Mouse (Mus musculus) forebrain, postnatal 0 days (tissue): ENCODE results near the gene Gm7137. TPM values are rescaled to one million over a fixed set of nuclear protein-coding genes. Genes with fewer than 3 reads are reported as not detected.
"Not testable (repeated sequence)": the region's sequence is repeated elsewhere in the genome, so short reads cannot be mapped to it uniquely, and the experiment has no call there.

Source experiments
- ATAC-seq: fragments of 200-750 bp; cut with Nextera tagmentation; 2 replicates; pipeline ENCODE4 v1.8.0; 2017; ENCODE audit warnings: mild to moderate bottlenecking, moderate library complexity
- DNase-seq: peaks from one replicate; pipeline ENCODE4 v3.0.0-alpha.2; 2015
- H3K27ac ChIP-seq: fragments of 300-500 bp; sonication (generic); 2 replicates; pipeline ENCODE4 v1.5.1; 2014; ENCODE audit warnings: low read depth, mild to moderate bottlenecking, antibody characterized with exemption, low read length, moderate library complexity, mixed read lengths
- H3K27me3 ChIP-seq: fragments of 300-500 bp; sonication (generic); 2 replicates; pipeline ENCODE4 v1.6.1; 2014; ENCODE audit warnings: mild to moderate bottlenecking, low read length, mixed read lengths; ENCODE audit not compliant: insufficient read depth
- H3K36me3 ChIP-seq: fragments of 300-500 bp; sonication (generic); 2 replicates; pipeline ENCODE4 v1.6.1; 2014; ENCODE audit warnings: mild to moderate bottlenecking, moderate library complexity; ENCODE audit not compliant: insufficient read depth
- H3K4me1 ChIP-seq: fragments of 300-500 bp; sonication (generic); 2 replicates; pipeline ENCODE4 v1.6.1; 2014; ENCODE audit warnings: antibody characterized with exemption; ENCODE audit not compliant: insufficient read depth
- H3K4me2 ChIP-seq: fragments of 300-500 bp; sonication (generic); 2 replicates; pipeline ENCODE4 v1.6.1; 2014; ENCODE audit warnings: low read depth, mild to moderate bottlenecking, moderate library complexity
- H3K4me3 ChIP-seq: fragments of 300-500 bp; sonication (generic); 2 replicates; pipeline ENCODE4 v1.5.1; 2014; ENCODE audit warnings: low read depth, low read length, mixed read lengths
- H3K9ac ChIP-seq: fragments of 300-500 bp; sonication (generic); 2 replicates; pipeline ENCODE4 v1.6.1; 2014; ENCODE audit warnings: mild to moderate bottlenecking
- H3K9me3 ChIP-seq: fragments of 300-500 bp; sonication (generic); 2 replicates; pipeline ENCODE4 v1.6.1; 2016; ENCODE audit warnings: low read length
- CTCF ChIP-seq: sonication (generic); IDR thresholded peaks from 2 replicates; pipeline ENCODE4 v1.5.1; 2016; ENCODE audit warnings: antibody characterized with exemption, control low read depth, low read depth
- WGBS: fragments of 180-500 bp; shearing (Covaris S2); extraction: QIAGEN DNeasy Blood & Tissue Kit; methylation state at CpG from one replicate; pipeline ENCODE4 v1.1.7; 2014; 5-methylcytosine and 5-hydroxymethylcytosine counted together
- polyA plus RNA-seq: library from polyadenylated mRNA; unstranded; fragments of >200 nt; fragmentation: Nextera tagmentation; extraction: Ambion mirVana; gene quantifications from 2 replicates; pipeline ENCODE4 v1.2.1, GENCODE M21; 2015
- total RNA-seq: library from RNA; depleted of rRNA; stranded (reverse); fragments of >200 nt; gene quantifications from 2 replicates; pipeline ENCODE4 v1.2.3, GENCODE M21; 2014; rRNA removed

Gm7137 gene
- not detected in 2 replicates for total RNA-seq
- polyA plus RNA-seq, result not detected in 2 replicates

DNA sequence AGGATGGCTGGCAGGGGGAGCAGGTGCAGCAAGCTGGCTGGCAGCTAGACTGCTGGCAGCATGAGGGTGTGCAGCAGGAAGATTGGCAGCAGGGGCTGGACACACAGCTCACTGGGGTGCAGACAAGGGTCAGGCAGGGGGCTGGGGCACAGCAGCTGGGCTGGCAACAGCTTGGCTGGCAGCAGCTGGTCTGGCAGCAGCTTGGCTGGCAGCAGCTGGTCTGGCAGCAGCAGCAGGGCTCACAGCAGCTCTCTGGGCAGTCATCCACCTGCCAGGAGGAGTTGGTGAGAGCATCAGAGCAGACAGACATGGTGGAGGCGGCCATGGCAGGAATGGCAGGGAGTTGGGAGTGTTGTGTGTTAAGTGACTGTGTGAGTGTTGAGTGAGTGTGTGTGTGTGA, at the start of gene Gm7137:
Gene Gm7137, minus strand, starts transcription at position 325 of the 400 bp plus-strand sequence.
- not testable (repeated sequence) for H3K4me3 ChIP-seq, ATAC-seq
- WGBS, result 67% methylated on average over 1 of the region's 1 CpGs

DNA sequence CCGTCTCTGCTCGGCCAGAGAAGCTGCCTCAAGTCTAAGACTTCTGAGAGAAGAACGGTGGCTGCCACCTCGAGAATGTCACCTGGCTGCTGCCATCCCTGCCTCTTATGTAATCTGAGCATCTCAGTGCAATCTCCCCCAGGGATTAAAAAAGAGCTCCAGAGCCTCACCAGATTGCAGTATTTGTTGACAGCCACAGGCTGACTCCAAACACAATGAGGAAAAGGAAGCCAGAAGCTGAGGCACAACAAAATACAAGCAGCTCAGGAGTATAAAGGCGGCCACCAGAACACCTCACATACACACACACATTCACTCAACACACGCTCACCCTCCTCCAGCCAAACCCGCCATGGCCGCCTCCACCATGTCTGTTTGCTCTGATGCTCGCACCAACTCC, 47.6 kb upstream of the Gm7137 start, which contains the start of gene Krtap10-10:
Gene Krtap10-10, plus strand, starts transcription at position 301 of the 400 bp plus-strand sequence.
- Histone ChIP-seq H3K4me1 (no peaks in the 10 kb centered on the region), H3K36me3 (no peaks in the 10 kb centered on the region), H3K9ac (no peak within 1 kb of the TSS), H3K4me3 (no peak within 1 kb of the TSS), H3K4me2 (no peak within 1 kb of the TSS), H3K27me3 (no peaks in the 10 kb centered on the region), H3K27ac (no peak within 1 kb of the TSS), H3K9me3 (no peaks in the 10 kb centered on the region)
- ATAC-seq (no peak), DNase-seq (no peak)
- 66% methylated on average over 9 of the region's 9 CpGs for WGBS
- TF ChIP-seq CTCF, result no peak

More for the DNA sequence above, at the start of gene Gm7137:
- H3K9me3 ChIP-seq, H3K27ac ChIP-seq, H3K9ac ChIP-seq, DNase-seq, H3K36me3 ChIP-seq, H3K4me2 ChIP-seq, H3K27me3 ChIP-seq, H3K4me1 ChIP-seq: not testable (repeated sequence)

DNA sequence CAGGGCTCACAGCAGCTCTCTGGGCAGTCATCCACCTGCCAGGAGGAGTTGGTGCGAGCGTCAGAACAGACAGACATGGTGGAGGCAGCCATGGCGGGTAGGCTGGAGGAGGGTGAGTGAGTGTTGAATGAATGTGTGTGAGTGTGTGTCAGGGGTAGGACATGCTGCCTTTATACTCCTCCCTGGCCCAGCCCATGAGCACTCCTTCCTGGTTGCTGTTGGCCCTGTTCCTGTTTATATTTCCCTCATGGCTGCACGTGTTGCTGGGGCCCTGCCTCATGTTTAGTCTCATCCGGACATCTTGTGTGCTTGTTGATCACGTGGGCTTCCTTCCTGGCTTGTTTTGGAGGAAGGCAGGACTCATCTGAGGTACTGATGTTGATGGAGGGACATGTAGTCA, 39.0 kb upstream of the Gm7137 start, which contains the start of gene Krtap10-4:
Gene Krtap10-4, minus strand, starts transcription at position 145 of the 400 bp plus-strand sequence.
- Histone ChIP-seq H3K27me3 (no peaks in the 10 kb centered on the region), H3K36me3 (no peaks in the 10 kb centered on the region), H3K4me1 (no peaks in the 10 kb centered on the region), H3K9me3 (no peaks in the 10 kb centered on the region), H3K9ac (no peak within 1 kb of the TSS), H3K4me2 (no peak within 1 kb of the TSS), H3K27ac (no peak within 1 kb of the TSS), H3K4me3 (no peak within 1 kb of the TSS)
- ATAC-seq (no peak), DNase-seq (no peak)
- no peak for TF ChIP-seq CTCF
- 58% methylated on average over 6 of the region's 6 CpGs for WGBS

DNA sequence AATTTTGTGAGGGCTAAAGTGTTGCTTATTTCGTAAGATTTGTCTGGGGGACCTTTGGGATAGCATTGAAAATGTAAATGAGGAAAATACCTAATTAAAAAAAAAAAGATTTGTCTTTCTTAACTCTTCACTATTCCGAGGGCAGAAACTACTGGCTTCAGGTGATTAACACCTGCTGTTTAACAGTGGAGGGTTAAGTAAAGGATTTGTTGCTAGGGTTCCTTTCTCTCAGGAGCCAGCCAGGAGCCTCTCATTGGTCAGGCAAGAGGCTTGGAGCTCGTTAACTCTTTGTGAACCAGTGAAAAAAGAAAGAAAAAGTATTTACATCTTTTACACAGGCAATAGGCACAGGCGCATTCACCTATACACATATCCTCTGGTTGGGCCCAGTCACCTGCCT, 31.2 kb upstream of the Gm7137 start:
- Histone ChIP-seq H3K4me1 (no peaks in the 10 kb centered on the region), H3K27ac (no peak overlapping the region), H3K4me3 (no peak overlapping the region), H3K27me3 (no peaks in the 10 kb centered on the region), H3K9me3 (no peaks in the 10 kb centered on the region), H3K9ac (no peak overlapping the region), H3K36me3 (no peaks in the 10 kb centered on the region), H3K4me2 (no peak overlapping the region)
- DNase-seq (no peak), ATAC-seq (no peak)
- 22% methylated on average over 4 of the region's 4 CpGs for WGBS
- no peak for TF ChIP-seq CTCF

DNA sequence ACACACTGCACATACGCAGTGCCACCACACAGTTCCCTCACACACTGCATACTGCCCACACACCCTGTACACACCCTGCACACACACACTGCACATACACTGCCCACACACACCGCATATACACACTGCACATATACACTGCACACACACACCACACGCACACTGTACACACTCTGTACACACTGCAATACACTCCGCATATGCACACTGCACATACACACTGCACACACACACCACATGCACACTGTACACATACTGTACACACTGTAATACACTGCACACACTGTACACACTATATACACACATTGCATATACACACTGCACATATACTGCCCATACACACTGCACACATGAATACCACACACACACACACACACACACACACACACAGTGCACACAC, 30.5 kb upstream of the Gm7137 start:
- Histone ChIP-seq H3K9ac (no peak overlapping the region), H3K27me3 (no peaks in the 10 kb centered on the region), H3K4me2 (no peak overlapping the region), H3K36me3 (no peaks in the 10 kb centered on the region), H3K4me1 (no peaks in the 10 kb centered on the region), H3K9me3 (no peaks in the 10 kb centered on the region), H3K27ac (no peak overlapping the region), H3K4me3 (no peak overlapping the region)
- DNase-seq, result no peak
- ATAC-seq, result no peak
- WGBS, result 97% methylated on average over 4 of the region's 4 CpGs
- no peak for TF ChIP-seq CTCF

DNA sequence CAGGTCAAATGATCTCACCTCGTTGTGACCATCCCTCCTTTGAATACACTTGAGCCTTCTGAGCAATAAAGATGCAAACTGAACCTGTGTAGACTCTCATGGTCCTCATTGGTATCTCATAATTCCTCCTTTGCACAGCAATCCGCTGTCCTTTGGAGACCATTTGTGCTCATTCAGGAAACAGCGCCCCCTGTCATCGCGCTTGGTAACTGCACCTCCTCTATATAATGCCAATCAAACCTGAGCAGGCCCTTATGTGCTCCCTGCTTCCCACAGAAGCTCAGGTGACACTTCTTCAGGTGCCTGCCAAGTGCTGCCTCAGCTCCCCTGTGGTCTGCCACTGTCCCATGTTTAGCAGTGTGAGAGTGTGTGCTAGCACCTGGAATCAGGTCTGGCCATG, 27.5 kb upstream of the Gm7137 start:
- Histone ChIP-seq H3K27ac (no peak overlapping the region), H3K27me3 (no peaks in the 10 kb centered on the region), H3K9ac (no peak overlapping the region), H3K9me3 (no peaks in the 10 kb centered on the region), H3K4me3 (no peak overlapping the region), H3K4me1 (no peaks in the 10 kb centered on the region), H3K4me2 (no peak overlapping the region), H3K36me3 (no peaks in the 10 kb centered on the region)
- 36% methylated on average over 5 of the region's 5 CpGs for WGBS
- ATAC-seq (no peak), DNase-seq (peak; percentile 25)
- peak; percentile 60 for TF ChIP-seq CTCF

DNA sequence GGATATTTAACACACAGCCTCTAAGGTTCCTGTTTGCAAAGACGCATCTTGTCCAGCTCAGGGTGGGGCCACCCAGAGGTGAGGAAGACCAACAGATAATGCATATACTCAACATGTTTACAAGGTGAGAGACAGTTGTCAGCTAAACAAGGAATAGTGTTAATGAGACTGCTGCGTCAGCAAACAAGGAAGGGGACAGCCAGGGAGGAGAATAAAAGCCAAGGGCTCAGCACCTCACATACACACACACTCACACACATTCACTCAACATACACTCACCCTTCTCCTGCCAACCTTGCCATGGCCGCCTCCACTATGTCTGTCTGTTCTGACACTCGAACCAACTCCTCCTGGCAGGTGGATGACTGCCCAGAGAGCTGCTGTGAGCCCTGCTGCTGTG, 26.4 kb upstream of the Gm7137 start, which contains the start of gene Gm2696:
Gene Gm2696, plus strand, starts transcription at position 301 of the 400 bp plus-strand sequence.
- Histone ChIP-seq H3K36me3 (no peaks in the 10 kb centered on the region), H3K9ac (no peak within 1 kb of the TSS), H3K27ac (no peak within 1 kb of the TSS), H3K9me3 (no peaks in the 10 kb centered on the region), H3K4me3 (no peak within 1 kb of the TSS), H3K4me2 (no peak within 1 kb of the TSS), H3K27me3 (no peaks in the 10 kb centered on the region), H3K4me1 (no peaks in the 10 kb centered on the region)
- no peak for ATAC-seq
- 51% methylated on average over 4 of the region's 4 CpGs for WGBS
- DNase-seq, result no peak
- TF ChIP-seq CTCF, result no peak

DNA sequence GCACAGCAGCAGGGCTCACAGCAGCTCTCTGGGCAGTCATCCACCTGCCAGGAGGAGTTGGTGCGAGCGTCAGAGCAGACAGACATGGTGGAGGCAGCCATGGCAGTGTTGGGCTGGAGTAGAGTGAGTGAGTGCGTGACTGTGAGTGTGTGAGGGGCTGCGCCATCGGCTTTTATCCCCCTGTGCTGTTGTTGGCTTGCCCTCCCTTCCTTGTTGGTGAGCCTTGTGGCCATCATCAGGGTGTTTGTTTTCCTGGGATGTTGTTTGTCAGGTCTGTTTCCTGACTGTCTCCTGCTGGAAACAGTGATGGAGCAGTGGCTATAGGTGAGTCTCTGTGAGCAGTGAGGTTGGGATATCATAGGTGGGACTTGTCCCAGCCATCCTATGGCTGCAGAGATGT, 23.7 kb upstream of the Gm7137 start, which contains the start of gene Gm9507:
Gene Gm9507, minus strand, starts transcription at position 101 of the 400 bp plus-strand sequence.
- Histone ChIP-seq H3K4me3 (no peak within 1 kb of the TSS), H3K27ac (no peak within 1 kb of the TSS), H3K9ac (no peak within 1 kb of the TSS), H3K9me3 (no peaks in the 10 kb centered on the region), H3K27me3 (no peaks in the 10 kb centered on the region), H3K36me3 (no peaks in the 10 kb centered on the region), H3K4me1 (no peaks in the 10 kb centered on the region), H3K4me2 (no peak within 1 kb of the TSS)
- ATAC-seq (no peak), DNase-seq (no peak)
- no peak for TF ChIP-seq CTCF
- 66% methylated on average over 5 of the region's 5 CpGs for WGBS
